Mouse (Mus musculus): ENCODE measurements around the gene Ttn.

Gene Ttn

GRCm38 (mm10) chr2:76961420-76962044 is 20.8 kb downstream of the Ttn start:
- no peak for DNase-seq

- no peak for DNase-seq
Observed at GRCm38 (mm10) chr2:76949774-76950173, 32.6 kb downstream of the Ttn start.

GRCm38 (mm10) chr2:76938515-76938914 is 43.8 kb downstream of the Ttn start:
- peak; percentile 59 to 64 for DNase-seq

DNA sequence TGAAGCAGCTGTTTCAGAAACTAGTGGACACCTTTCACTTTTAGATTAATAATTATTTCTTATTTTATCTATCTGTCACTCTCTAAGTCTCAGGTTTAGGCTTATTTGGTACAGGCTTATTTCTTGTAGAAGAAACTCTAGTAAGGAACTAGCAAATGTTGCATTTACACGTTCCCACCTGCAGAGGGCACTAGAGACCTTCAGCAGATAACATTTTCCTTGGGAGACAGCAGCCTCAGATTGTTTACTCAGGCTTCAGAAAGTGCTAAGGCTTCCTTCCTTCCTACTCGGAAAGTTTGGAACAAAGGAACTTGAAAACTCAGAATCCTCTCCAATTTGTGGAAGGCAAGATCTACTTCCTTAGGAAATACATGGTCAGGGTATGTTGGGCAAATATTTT is 52.6 kb downstream of the Ttn start:
- peak; percentile 87 to 90 for DNase-seq

GRCm38 (mm10) chr2:76928816-76929215 is 53.5 kb downstream of the Ttn start:
- peak; percentile 82 to 83 for DNase-seq

DNA sequence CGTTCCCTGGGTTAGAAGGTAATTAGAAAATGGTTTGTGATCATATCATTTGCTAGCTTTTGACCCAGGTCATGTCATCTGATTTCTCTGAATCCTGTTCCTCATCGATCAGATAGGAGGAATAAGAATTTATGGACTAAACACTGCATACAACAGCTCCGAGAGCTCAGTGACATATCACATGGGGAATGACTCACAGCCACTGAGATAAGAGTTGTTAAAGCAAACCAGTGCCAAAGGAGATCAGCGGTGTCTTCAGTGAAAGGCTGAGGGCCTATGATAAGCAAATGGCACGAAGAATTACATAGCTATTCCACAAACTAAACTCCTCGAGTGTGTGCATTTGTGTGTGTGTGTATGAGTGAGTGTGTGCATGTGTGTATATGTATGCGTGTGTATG is 54.0 kb downstream of the Ttn start:
- DNase-seq = no peak

- DNase-seq = peak; percentile 53 to 67
Observed at GRCm38 (mm10) chr2:76926927-76927326, 55.4 kb downstream of the Ttn start.

GRCm38 (mm10) chr2:76914959-76915358 is 67.4 kb downstream of the Ttn start:
- no peak for DNase-seq

GRCm38 (mm10) chr2:76908705-76909457 is 73.5 kb downstream of the Ttn start:
- no peak for DNase-seq

DNA sequence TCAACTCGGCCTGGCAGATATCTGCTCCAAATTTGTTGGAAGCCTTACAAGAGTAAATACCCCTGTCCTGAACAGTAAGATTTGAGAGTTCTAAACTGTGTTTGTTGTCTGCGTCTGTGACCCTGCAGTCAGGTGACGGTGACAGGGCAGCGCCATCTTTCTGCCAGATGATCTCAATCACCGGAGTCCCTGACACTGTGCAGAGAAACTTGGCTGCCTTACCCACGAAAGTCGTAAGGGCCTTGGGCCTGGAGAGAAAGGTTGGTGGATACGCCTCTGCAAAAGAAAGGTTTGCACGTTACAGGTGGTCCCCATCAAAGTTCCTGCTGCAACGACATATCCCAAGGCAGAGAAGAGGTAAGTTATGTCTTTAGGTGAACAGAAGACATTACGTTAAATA is 79.0 kb downstream of the Ttn start:
- DNase-seq = no peak

GRCm38 (mm10) chr2:76901476-76902086 is 80.8 kb downstream of the Ttn start:
- no peak for DNase-seq

DNA sequence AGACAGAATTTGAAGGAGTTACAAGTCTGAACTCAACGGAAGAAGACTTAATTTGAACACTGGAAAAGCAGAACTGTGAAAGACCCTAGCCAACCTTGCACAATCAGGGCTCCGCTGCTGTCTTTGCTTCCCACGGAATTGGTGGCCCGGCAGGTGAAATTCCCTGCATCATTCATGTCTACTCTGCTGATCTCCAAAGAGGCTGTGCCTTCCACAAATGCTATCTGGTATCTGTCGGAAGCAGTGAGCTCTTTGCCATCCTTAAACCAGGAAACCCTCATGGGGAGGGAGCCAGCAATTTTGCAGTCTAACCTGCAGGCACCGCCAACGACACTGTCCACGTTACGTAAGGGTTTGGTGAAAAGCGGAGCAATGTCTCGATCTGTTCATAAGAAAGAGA is 82.5 kb downstream of the Ttn start:
- DNase-seq = no peak

DNA sequence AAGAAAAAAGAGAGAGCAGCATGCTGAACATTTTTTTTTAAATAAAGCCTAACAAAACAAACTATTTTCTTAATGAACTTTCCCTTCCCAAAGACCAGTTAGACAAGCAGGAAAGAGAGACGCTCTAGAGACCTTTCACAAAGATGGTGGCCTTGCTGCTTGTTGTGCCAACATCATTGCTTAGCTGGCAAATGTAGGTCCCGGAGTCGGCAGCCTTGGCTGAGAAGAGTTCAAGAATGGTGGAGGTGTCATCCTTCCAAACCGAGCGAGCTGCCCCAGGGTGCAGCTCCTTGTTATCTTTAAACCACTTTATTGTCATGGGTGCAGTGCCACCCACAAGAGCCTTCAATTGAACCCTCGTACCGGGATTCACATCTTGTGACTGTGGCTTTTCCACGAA is 85.4 kb downstream of the Ttn start:
- DNase-seq = no peak

DNA sequence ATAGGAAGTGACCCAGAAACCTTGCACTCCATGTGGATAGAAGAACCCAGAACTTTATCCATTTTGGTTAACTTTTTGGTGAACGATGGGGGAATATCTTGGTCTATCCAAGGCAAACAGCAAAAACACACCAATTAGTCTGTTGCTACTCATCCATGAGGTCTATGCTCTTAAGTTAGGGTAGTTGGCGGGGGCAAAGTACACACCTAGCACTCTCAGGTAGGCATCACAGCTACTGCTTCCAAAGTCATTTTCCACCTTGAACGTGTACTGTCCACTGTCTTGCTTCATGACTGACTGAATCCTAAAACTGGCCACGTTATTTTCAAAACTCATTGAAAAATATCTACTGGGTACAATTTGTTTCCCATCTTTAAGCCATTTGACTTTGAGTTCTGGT is 87.0 kb downstream of the Ttn start:
- no peak for DNase-seq

- no peak for DNase-seq
Observed at GRCm38 (mm10) chr2:76888721-76889120, 93.6 kb downstream of the Ttn start.

DNA sequence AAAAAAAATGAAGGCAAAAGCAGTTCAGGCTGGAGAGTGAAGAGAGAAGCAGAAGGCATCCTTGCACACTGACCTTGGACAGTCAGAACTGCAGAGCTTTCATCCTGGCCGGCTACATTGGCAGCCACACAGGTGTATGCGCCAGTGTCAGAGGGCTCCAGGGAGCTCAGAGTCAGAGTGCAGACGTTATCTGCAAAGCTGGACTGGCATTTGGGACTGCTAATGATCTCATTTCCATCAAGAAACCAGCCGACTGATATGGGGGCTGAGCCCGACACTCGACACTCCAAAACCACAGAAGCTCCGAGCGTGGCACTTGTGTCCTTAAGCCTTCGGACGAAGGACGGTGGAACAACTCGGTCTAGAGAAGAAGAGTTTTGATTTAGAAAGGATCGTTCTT is 96.5 kb downstream of the Ttn start:
- DNase-seq = no peak

- peak in 1 of 2 experiments; percentile 7 for DNase-seq
Observed at GRCm38 (mm10) chr2:76881406-76881805, 100.9 kb downstream of the Ttn start.

- DNase-seq = no peak
Observed at GRCm38 (mm10) chr2:76875587-76875986, 106.8 kb downstream of the Ttn start.

- DNase-seq = peak; percentile 29 to 65
Observed at GRCm38 (mm10) chr2:76866928-76867327, 115.4 kb downstream of the Ttn start.

- no peak for DNase-seq
Observed at GRCm38 (mm10) chr2:76865497-76865896, 116.8 kb downstream of the Ttn start.

GRCm38 (mm10) chr2:76861327-76861726 is 121.0 kb downstream of the Ttn start:
- DNase-seq = no peak

DNA sequence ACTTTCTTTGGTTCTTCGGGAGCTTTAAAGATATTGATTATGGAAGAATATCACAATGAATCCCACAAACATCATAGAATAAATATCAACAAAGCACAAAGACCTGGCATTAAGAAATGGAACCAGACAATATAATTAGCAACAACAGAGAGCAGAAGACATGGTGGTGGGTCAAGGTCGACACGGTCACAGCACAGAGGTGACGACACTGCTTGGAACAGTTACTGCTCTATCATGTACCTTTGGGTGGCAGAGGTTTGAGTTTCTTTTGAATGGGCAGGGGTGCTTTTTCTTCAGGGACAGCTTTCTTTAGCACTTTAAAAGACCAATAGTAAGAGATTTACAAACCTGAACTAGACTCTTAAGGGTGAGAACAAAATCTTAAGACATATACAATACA is 132.3 kb downstream of the Ttn start:
- no peak for DNase-seq

- peak; percentile 4 to 7 for DNase-seq
Observed at GRCm38 (mm10) chr2:76843162-76843561, 139.2 kb downstream of the Ttn start.

DNA sequence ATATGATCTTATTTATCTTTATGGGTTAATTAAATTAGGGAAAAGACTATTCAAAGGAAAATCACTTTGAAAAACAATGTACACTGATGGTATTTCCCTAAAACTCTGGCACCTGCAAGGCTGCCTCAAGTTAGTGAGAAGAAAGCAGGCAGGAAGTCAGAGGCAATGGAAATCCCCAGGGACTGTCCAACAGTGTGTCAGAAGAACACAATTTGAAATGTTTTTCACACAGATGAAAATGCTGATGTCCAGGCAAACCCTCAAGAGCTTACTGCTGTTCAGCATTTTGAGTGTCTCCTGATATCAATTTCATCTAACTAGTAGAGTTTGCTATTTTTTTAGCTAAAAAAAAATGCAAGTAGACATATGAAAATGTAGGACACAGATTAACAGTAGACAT is 161.9 kb downstream of the Ttn start:
- no peak for DNase-seq

All from cerebellum, postnatal 10 days (tissue).